Mouse (Mus musculus) neural tube, embryonic 11.5 days (tissue): ENCODE data around the gene Rpl10l. TPM values are rescaled to one million over a fixed set of nuclear protein-coding genes. Genes with fewer than 3 reads are reported as not detected.

Source experiments
- ATAC-seq: fragments of 200-750 bp; cut with Nextera tagmentation; 2 replicates; pipeline ENCODE4 v1.8.0; 2017; ENCODE audit warnings: moderate number of reproducible peaks, mild to moderate bottlenecking, moderate TSS enrichment, moderate library complexity; ENCODE audit not compliant: insufficient read depth, low FRiP score, low TSS enrichment
- DNase-seq: peaks from one replicate; pipeline ENCODE4 v3.0.0-alpha.2; 2015; ENCODE audit warnings: low spot score
- H3K27ac ChIP-seq: fragments of 300-500 bp; sonication (generic); 2 replicates; pipeline ENCODE4 v1.5.1; 2014; ENCODE audit warnings: low read depth, mild to moderate bottlenecking, low read length
- H3K27me3 ChIP-seq: fragments of 300-500 bp; sonication (generic); 2 replicates; pipeline ENCODE4 v1.6.1; 2014; ENCODE audit warnings: mild to moderate bottlenecking, low read length, mixed read lengths; ENCODE audit not compliant: control insufficient read depth, insufficient read depth
- H3K36me3 ChIP-seq: fragments of 300-500 bp; sonication (generic); 2 replicates; pipeline ENCODE4 v1.6.1; 2014; ENCODE audit warnings: mild to moderate bottlenecking, low read length, moderate library complexity, mixed read lengths; ENCODE audit not compliant: control insufficient read depth, insufficient read depth
- H3K4me1 ChIP-seq: fragments of 300-500 bp; sonication (generic); 2 replicates; pipeline ENCODE4 v1.6.1; 2014; ENCODE audit warnings: low read length, mixed read lengths; ENCODE audit not compliant: control insufficient read depth, insufficient read depth
- H3K4me2 ChIP-seq: fragments of 300-500 bp; sonication (generic); 2 replicates; pipeline ENCODE4 v1.6.1; 2014; ENCODE audit warnings: low read depth, mild to moderate bottlenecking, moderate library complexity
- H3K4me3 ChIP-seq: fragments of 300-500 bp; sonication (generic); 2 replicates; pipeline ENCODE4 v1.5.1; 2014; ENCODE audit warnings: low read depth, low read length
- H3K9ac ChIP-seq: fragments of 300-500 bp; sonication (generic); 2 replicates; pipeline ENCODE4 v1.6.1; 2014; ENCODE audit warnings: mild to moderate bottlenecking, low read length
- H3K9me3 ChIP-seq: fragments of 300-500 bp; sonication (generic); 2 replicates; pipeline ENCODE4 v1.6.1; 2016; ENCODE audit warnings: low read length; ENCODE audit not compliant: control insufficient read depth
- WGBS: fragments of 180-500 bp; shearing (Covaris S2); extraction: QIAGEN DNeasy Blood & Tissue Kit; methylation state at CpG from one replicate; pipeline ENCODE4 v1.1.7; 2014; 5-methylcytosine and 5-hydroxymethylcytosine counted together
- polyA plus RNA-seq: library from polyadenylated mRNA; unstranded; fragments of >200 nt; fragmentation: Nextera tagmentation; extraction: Ambion mirVana; gene quantifications from 2 replicates; pipeline ENCODE4 v1.2.1, GENCODE M21; 2014

Gene Rpl10l
- not detected in 2 replicates for polyA plus RNA-seq

DNA sequence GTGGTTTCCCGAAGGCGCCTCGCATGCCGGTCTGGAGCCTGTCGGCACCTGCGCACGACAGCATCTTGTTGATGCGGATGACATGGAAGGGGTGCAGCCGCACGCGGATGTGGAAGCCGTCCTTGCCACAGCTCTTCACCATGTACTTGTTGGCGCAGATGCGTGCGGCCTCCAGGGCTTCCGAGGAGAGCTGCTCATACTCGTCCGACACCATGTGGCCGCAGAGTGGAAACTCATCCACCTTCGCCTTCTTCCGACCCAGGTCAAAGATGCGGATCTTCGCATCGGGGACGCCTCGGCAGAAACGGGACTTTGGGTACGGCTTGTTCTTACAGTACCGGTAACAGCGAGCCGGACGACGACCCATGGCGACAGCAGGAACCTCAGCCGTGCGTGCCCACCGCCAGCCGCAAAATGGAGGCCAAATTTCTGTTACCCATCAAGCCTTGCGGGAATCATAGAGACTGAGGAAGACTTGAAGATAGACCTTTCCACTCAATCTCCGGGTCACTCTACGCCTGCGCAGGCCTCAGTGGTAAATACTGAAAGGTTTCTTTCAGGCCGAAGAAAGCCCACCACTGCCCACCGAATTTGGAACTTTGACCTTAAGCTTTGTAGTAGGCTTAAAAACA, at the start of gene Rpl10l:
Gene Rpl10l, minus strand, starts transcription at position 411 of the 632 bp plus-strand sequence.
- Histone ChIP-seq H3K4me3 (no peak within 1 kb of the TSS), H3K27me3 (no peaks in the 10 kb centered on the region), H3K36me3 (no peaks in the 10 kb centered on the region), H3K9ac (no peak within 1 kb of the TSS), H3K27ac (no peak within 1 kb of the TSS), H3K9me3 (no peaks in the 10 kb centered on the region), H3K4me2 (no peak within 1 kb of the TSS), H3K4me1 (no peaks in the 10 kb centered on the region)
- 94% methylated on average over 44 of the region's 44 CpGs for WGBS
- DNase-seq (no peak), ATAC-seq (no peak)

GRCm38 (mm10) chr12:66275890-66276289, 8.3 kb downstream of the Rpl10l start:
- ATAC-seq, result no peak
- H3K27me3 ChIP-seq, result no peaks in the 10 kb centered on the region
- no peaks in the 10 kb centered on the region for H3K36me3 ChIP-seq
- DNase-seq, result no peak
- no peaks in the 10 kb centered on the region for H3K4me1 ChIP-seq
- H3K4me2 ChIP-seq, result no peak overlapping the region
- no peak overlapping the region for H3K4me3 ChIP-seq
- no peak overlapping the region for H3K27ac ChIP-seq
- H3K9me3 ChIP-seq, result no peaks in the 10 kb centered on the region
- 87% methylated on average over 3 of the region's 3 CpGs for WGBS
- no peak overlapping the region for H3K9ac ChIP-seq

GRCm38 (mm10) chr12:66245461-66246099, 38.6 kb downstream of the Rpl10l start:
- 75% methylated on average over 6 of the region's 6 CpGs for WGBS
- no peak for DNase-seq
- Histone ChIP-seq H3K9ac (no peak overlapping the region), H3K4me2 (no peak overlapping the region), H3K36me3 (no peaks in the 10 kb centered on the region), H3K9me3 (no peaks in the 10 kb centered on the region), H3K4me1 (no peaks in the 10 kb centered on the region), H3K27ac (no peak overlapping the region), H3K27me3 (no peaks in the 10 kb centered on the region), H3K4me3 (no peak overlapping the region)
- no peak for ATAC-seq

DNA sequence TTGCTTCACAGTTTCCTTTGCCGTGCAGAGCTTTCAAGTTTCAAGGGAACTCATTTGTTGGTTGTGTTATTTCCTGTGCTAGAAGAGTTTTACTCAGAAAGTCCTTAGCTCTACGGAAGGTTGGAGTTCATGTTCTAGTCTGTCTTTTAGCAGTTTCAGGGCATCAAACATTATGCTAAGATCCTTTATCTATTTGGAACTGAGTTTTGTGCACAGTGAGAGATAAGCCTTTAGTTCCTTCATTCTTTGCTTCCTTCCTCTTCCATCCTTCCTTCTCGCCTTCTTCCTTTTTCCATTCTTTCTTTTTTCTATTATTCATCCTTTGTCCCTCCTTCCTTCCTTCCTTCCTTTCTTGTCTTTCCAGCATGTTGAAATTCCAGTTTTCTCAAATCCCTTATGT, 50.0 kb downstream of the Rpl10l start:
- H3K4me2 ChIP-seq, result no peak overlapping the region
- no peak for DNase-seq
- no peaks in the 10 kb centered on the region for H3K9me3 ChIP-seq
- no peak overlapping the region for H3K27ac ChIP-seq
- no peaks in the 10 kb centered on the region for H3K36me3 ChIP-seq
- no peak overlapping the region for H3K9ac ChIP-seq
- H3K4me1 ChIP-seq, result no peaks in the 10 kb centered on the region
- ATAC-seq, result no peak
- WGBS, result 88% methylated on average over 3 of the region's 3 CpGs
- no peaks in the 10 kb centered on the region for H3K27me3 ChIP-seq
- H3K4me3 ChIP-seq, result no peak overlapping the region
